In the genomic region with DNA sequence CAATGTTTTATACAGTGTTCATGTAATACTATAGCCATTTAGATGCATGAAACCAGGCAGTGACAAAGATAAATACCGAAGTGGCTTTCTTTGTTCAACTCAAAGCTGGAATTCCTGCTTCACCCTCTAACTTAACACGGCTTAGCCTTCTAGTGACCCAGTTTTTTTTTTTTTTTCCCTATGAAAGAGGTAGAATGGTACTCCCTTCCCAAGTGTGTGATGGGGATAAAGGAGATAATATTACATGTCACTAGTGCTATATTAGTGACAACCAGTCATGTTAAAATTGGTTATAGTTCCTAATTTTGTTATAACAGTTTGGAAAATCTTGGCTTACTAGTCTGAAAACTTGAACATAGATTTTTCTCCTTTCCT, we compare ENCODE assay signal across 24 mouse cellular contexts. TPM values are rescaled to one million over a fixed set of nuclear protein-coding genes. Genes with fewer than 3 reads are reported as not detected.
DNase-seq lines count a peak whose midpoint lies in the region; ATAC-seq and TF ChIP-seq lines count a peak whose summit lies in the region.
"Had no signal": no experiment of that assay in that cellular context is flagged by ENCODE, and none has a peak within 500 bp of the region (broad histone marks: within the 10 kb centered on the region; RNA-seq: fewer than 3 reads in every experiment).

No protein-coding gene starts in this region.

- no peak for TF ChIP-seq CTCF in layer of hippocampus, adult 2 months (conservative IDR thresholded peaks at IDR 0.05)
- TF ChIP-seq CTCF in hindbrain, postnatal 0 days (IDR thresholded peaks at IDR 0.05; ENCODE audit: low read depth) = no peak

- ATAC-seq in forebrain, embryonic 13.5 days = peak; percentile 36
- ATAC-seq in hindbrain, postnatal 0 days = no peak
- ATAC-seq in neural tube, embryonic 13.5 days (ENCODE audit: low read depth) = 0 out of 2 replicates have a peak, but pooled peaks have one; percentile 23
- ATAC-seq: intestine, postnatal 0 days had no signal

- H3K9me3 ChIP-seq in forebrain, embryonic 13.5 days (replicated peaks) = no peaks in the 10 kb centered on the region
- no peaks in the 10 kb centered on the region for H3K9me3 ChIP-seq in hindbrain, postnatal 0 days (ENCODE audit: low read length)
- no peaks in the 10 kb centered on the region for H3K9me3 ChIP-seq in neural tube, embryonic 13.5 days
- H3K9me3 ChIP-seq: embryonic facial prominence, embryonic 12.5 days; heart, embryonic 15.5 days; kidney, embryonic 15.5 days; lung, embryonic 15.5 days; stomach, embryonic 15.5 days had no signal

- peaks cover 23% of the 10 kb centered on the region for H3K4me1 ChIP-seq in forebrain, embryonic 13.5 days
- 0 out of 2 replicates have a peak, but pooled peaks cover 7% of the 10 kb centered on the region for H3K4me1 ChIP-seq in hindbrain, postnatal 0 days (ENCODE audit: insufficient read depth, low read length)
- peaks cover 9% of the 10 kb centered on the region for H3K4me1 ChIP-seq in neural tube, embryonic 13.5 days (replicated peaks)
- H3K4me1 ChIP-seq: embryonic facial prominence, embryonic 12.5 days; heart, embryonic 15.5 days; kidney, embryonic 15.5 days; lung, embryonic 15.5 days; stomach, embryonic 15.5 days had no signal

- peak overlapping the region; percentile 8; the same call in 1 of the 2 replicates for H3K4me3 ChIP-seq in layer of hippocampus, adult 2 months
- H3K4me3 ChIP-seq in forebrain, embryonic 13.5 days = no peak overlapping the region
- H3K4me3 ChIP-seq in hindbrain, postnatal 0 days (ENCODE audit: low read length) = no peak overlapping the region
- H3K4me3 ChIP-seq in neural tube, embryonic 13.5 days = no peak overlapping the region
- H3K4me3 ChIP-seq: embryonic facial prominence, embryonic 12.5 days; heart, adult 2 months; heart, embryonic 15.5 days; kidney, embryonic 15.5 days; lung, embryonic 15.5 days; stomach, embryonic 15.5 days had no signal

- no peaks in the 10 kb centered on the region for H3K27me3 ChIP-seq in forebrain, embryonic 13.5 days
- H3K27me3 ChIP-seq in hindbrain, postnatal 0 days (ENCODE audit: insufficient read depth, low read length) = no peaks in the 10 kb centered on the region
- no peaks in the 10 kb centered on the region for H3K27me3 ChIP-seq in neural tube, embryonic 13.5 days
- H3K27me3 ChIP-seq: embryonic facial prominence, embryonic 12.5 days; heart, embryonic 15.5 days; kidney, embryonic 15.5 days; lung, embryonic 15.5 days; stomach, embryonic 15.5 days had no signal

- DNase-seq in layer of hippocampus, adult 2 months (ENCODE audit: low spot score in 2 of 2) = no peak
- no peak for DNase-seq in layer of hippocampus, adult 11-12 months (ENCODE audit: low spot score)
- DNase-seq in hindbrain, postnatal 0 days (ENCODE audit: low spot score) = no peak
- DNase-seq in cerebellum, adult 9-10 months = no peak
- no peak for DNase-seq in thymus, postnatal 36 days
- no peak for DNase-seq in lung, postnatal 4 days
- DNase-seq: adrenal gland, postnatal 36 days; cerebellum, adult 8-10 months; gastrocnemius, postnatal 14 days; heart, adult 2 months; layer of hippocampus, postnatal 36 days; right cerebral cortex, postnatal 25 days had no signal

- no peak overlapping the region for H3K27ac ChIP-seq in layer of hippocampus, adult 2 months
- peak overlapping the region; percentile 79 for H3K27ac ChIP-seq in forebrain, embryonic 13.5 days
- no peak overlapping the region for H3K27ac ChIP-seq in hindbrain, postnatal 0 days
- H3K27ac ChIP-seq in neural tube, embryonic 13.5 days (replicated peaks) = no peak overlapping the region; the same call in 1 of the 2 replicates
- H3K27ac ChIP-seq: embryonic facial prominence, embryonic 12.5 days; heart, adult 2 months; heart, embryonic 15.5 days; kidney, embryonic 15.5 days; liver, embryonic 14.5 days; lung, embryonic 15.5 days; macrophage; stomach, embryonic 15.5 days had no signal

- WGBS in forebrain, embryonic 13.5 days = 9% methylated on average over 2 of the region's 2 CpGs
- WGBS in hindbrain, postnatal 0 days = 36% methylated on average over 2 of the region's 2 CpGs
- 41% methylated on average over 2 of the region's 2 CpGs for WGBS in neural tube, embryonic 13.5 days

- H3K36me3 ChIP-seq in forebrain, embryonic 13.5 days (ENCODE audit: poor library complexity, severe bottlenecking) = no peaks in the 10 kb centered on the region
- no peaks in the 10 kb centered on the region for H3K36me3 ChIP-seq in hindbrain, postnatal 0 days (ENCODE audit: insufficient read depth, low read length)
- no peaks in the 10 kb centered on the region for H3K36me3 ChIP-seq in neural tube, embryonic 13.5 days
- H3K36me3 ChIP-seq: embryonic facial prominence, embryonic 12.5 days; heart, embryonic 15.5 days; kidney, embryonic 15.5 days; lung, embryonic 15.5 days; stomach, embryonic 15.5 days had no signal

- H3K9ac ChIP-seq in forebrain, embryonic 13.5 days = no peak overlapping the region
- no peak overlapping the region for H3K9ac ChIP-seq in hindbrain, postnatal 0 days (replicated peaks; ENCODE audit: low read length)
- no peak overlapping the region; the same call in 1 of the 2 replicates for H3K9ac ChIP-seq in neural tube, embryonic 13.5 days
- H3K9ac ChIP-seq: embryonic facial prominence, embryonic 12.5 days; heart, embryonic 15.5 days; kidney, embryonic 15.5 days; liver, embryonic 14.5 days; lung, embryonic 15.5 days; stomach, embryonic 15.5 days had no signal

- H3K4me2 ChIP-seq in forebrain, embryonic 13.5 days = peak overlapping the region; percentile 43
- H3K4me2 ChIP-seq in hindbrain, postnatal 0 days (ENCODE audit: low read depth, low read length) = peak overlapping the region; percentile 33
- H3K4me2 ChIP-seq in neural tube, embryonic 13.5 days = peak overlapping the region; percentile 33
- H3K4me2 ChIP-seq: embryonic facial prominence, embryonic 12.5 days; heart, embryonic 15.5 days; kidney, embryonic 15.5 days; lung, embryonic 15.5 days; stomach, embryonic 15.5 days had no signal

RNA-seq across cellular contexts. Expression of gene Dmrta1, which starts 27.9 kb away (rescaled TPM):
- total RNA-seq in layer of hippocampus, adult 2 months (2021) = under 1 TPM; 0.18 to 0.20 TPM
- polyA plus RNA-seq in forebrain, embryonic 13.5 days (2015; fragmentation: Nextera tagmentation; extraction: Ambion mirVana) = 3.0 and 3.4 TPM in 2 replicates
- 1.3 and 1.7 TPM in 2 replicates for total RNA-seq in hindbrain, postnatal 0 days (2014; rRNA removed)
- 0.30 and 0.40 TPM in 2 replicates for polyA plus RNA-seq in hindbrain, postnatal 0 days (2015; fragmentation: Nextera tagmentation; extraction: Ambion mirVana)
- 0.53 and 0.72 TPM in 2 replicates for polyA plus RNA-seq in neural tube, embryonic 13.5 days (2015; fragmentation: Nextera tagmentation; extraction: Ambion mirVana)
- total RNA-seq: gastrocnemius, postnatal 14 days; heart, adult 2 months; hematopoietic stem cell, adult 5-6 weeks had no signal
- polyA plus RNA-seq: C2C12; heart, adult 2 months; intestine, postnatal 0 days; liver, embryonic 14.5 days; lung, embryonic 15.5 days; macrophage had no signal
